Mouse (Mus musculus) limb, embryonic 13.5 days (tissue): ENCODE data around the gene Hfe2. TPM values are rescaled to one million over a fixed set of nuclear protein-coding genes. Genes with fewer than 3 reads are reported as not detected.

Experiments used
- ATAC-seq: fragments of 200-750 bp; cut with Nextera tagmentation; 2 replicates; pipeline ENCODE4 v1.8.0; 2017; ENCODE audit warnings: low read depth, moderate number of reproducible peaks, moderate TSS enrichment; ENCODE audit not compliant: low FRiP score
- H3K27ac ChIP-seq: fragments of 300-500 bp; sonication (generic); 2 replicates; pipeline ENCODE4 v1.5.1; 2015; ENCODE audit warnings: inconsistent platforms, mild to moderate bottlenecking, moderate library complexity
- H3K27me3 ChIP-seq: fragments of 300-500 bp; sonication (generic); 2 replicates; pipeline ENCODE4 v1.6.1; 2015; ENCODE audit warnings: mild to moderate bottlenecking, inconsistent platforms
- H3K36me3 ChIP-seq: fragments of 300-500 bp; sonication (generic); 2 replicates; pipeline ENCODE4 v1.6.1; 2015; ENCODE audit warnings: inconsistent platforms, mild to moderate bottlenecking, moderate library complexity
- H3K4me1 ChIP-seq: fragments of 300-500 bp; sonication (generic); 2 replicates; pipeline ENCODE4 v1.6.1; 2015; ENCODE audit warnings: inconsistent platforms
- H3K4me2 ChIP-seq: fragments of 300-500 bp; sonication (generic); replicated peaks from 2 replicates; pipeline ENCODE4 v1.6.1; 2015; ENCODE audit warnings: inconsistent platforms, mild to moderate bottlenecking, moderate library complexity
- H3K4me3 ChIP-seq: fragments of 300-500 bp; sonication (generic); 2 replicates; pipeline ENCODE4 v1.5.1; 2015; ENCODE audit warnings: moderate library complexity, mild to moderate bottlenecking, inconsistent platforms
- H3K9ac ChIP-seq: fragments of 300-500 bp; sonication (generic); 2 replicates; pipeline ENCODE4 v1.6.1; 2015; ENCODE audit warnings: mild to moderate bottlenecking, inconsistent platforms
- H3K9me3 ChIP-seq: fragments of 300-500 bp; sonication (generic); 2 replicates; pipeline ENCODE4 v1.6.1; 2016; ENCODE audit warnings: inconsistent platforms
- WGBS: fragments of 180-500 bp; shearing (Covaris S2); methylation state at CpG from one replicate; pipeline ENCODE4 v1.1.7; 2015; 5-methylcytosine and 5-hydroxymethylcytosine counted together
- polyA plus RNA-seq: library from polyadenylated mRNA; unstranded; fragments of >200 nt; fragmentation: Nextera tagmentation; extraction: Ambion mirVana; gene quantifications from 2 replicates; pipeline ENCODE4 v1.2.1, GENCODE M21; 2015

Hfe2 gene
- polyA plus RNA-seq, 1 experiment from 2014 or later = 10.6 TPM

GRCm38 (mm10) chr3:96571896-96572698 is 47.1 kb downstream of the Hfe2 start:
- WGBS = 73% methylated on average over 16 of the region's 16 CpGs
- H3K27ac ChIP-seq = no peak overlapping the region

GRCm38 (mm10) chr3:96573611-96574511 is 48.9 kb downstream of the Hfe2 start:
- no peak overlapping the region for H3K9ac ChIP-seq
- no peak for ATAC-seq
- H3K9me3 ChIP-seq = no peaks in the 10 kb centered on the region
- H3K27ac ChIP-seq = no peak overlapping the region
- no peak overlapping the region for H3K4me2 ChIP-seq
- 0 out of 2 replicates have a peak, but pooled peaks cover 4% of the 10 kb centered on the region for H3K36me3 ChIP-seq
- WGBS = 76% methylated on average over 18 of the region's 19 CpGs
- H3K4me3 ChIP-seq = no peak overlapping the region
- peaks cover 19% of the 10 kb centered on the region for H3K4me1 ChIP-seq
- no peaks in the 10 kb centered on the region for H3K27me3 ChIP-seq

More at GRCm38 (mm10) chr3:96571896-96572698, 47.1 kb downstream of the Hfe2 start:
- Histone ChIP-seq H3K9me3 (no peaks in the 10 kb centered on the region), H3K4me1 (peaks cover 16% of the 10 kb centered on the region), H3K4me2 (no peak overlapping the region), H3K4me3 (no peak overlapping the region), H3K27me3 (no peaks in the 10 kb centered on the region), H3K9ac (no peak overlapping the region), H3K36me3 (no peaks in the 10 kb centered on the region)
- no peak for ATAC-seq

GRCm38 (mm10) chr3:96575272-96575984 is 50.5 kb downstream of the Hfe2 start:
- no peak overlapping the region for H3K9ac ChIP-seq
- H3K27me3 ChIP-seq = no peaks in the 10 kb centered on the region
- H3K4me1 ChIP-seq = peaks cover 25% of the 10 kb centered on the region
- WGBS = 90% methylated on average over 8 of the region's 8 CpGs
- H3K36me3 ChIP-seq = peaks cover 4% of the 10 kb centered on the region; the same call in 1 of the 2 replicates
- H3K4me2 ChIP-seq = no peak overlapping the region
- ATAC-seq = no peak
- no peak overlapping the region for H3K27ac ChIP-seq
- no peaks in the 10 kb centered on the region for H3K9me3 ChIP-seq
- H3K4me3 ChIP-seq = no peak overlapping the region

GRCm38 (mm10) chr3:96576005-96576658 is 51.2 kb downstream of the Hfe2 start:
- ATAC-seq = peak; percentile 25; the same call in 1 of the 2 replicates
- H3K4me1 ChIP-seq = peaks cover 28% of the 10 kb centered on the region
- no peaks in the 10 kb centered on the region for H3K27me3 ChIP-seq
- peak overlapping the region; percentile 69; the same call in 1 of the 2 replicates for H3K27ac ChIP-seq
- H3K9ac ChIP-seq = no peak overlapping the region
- H3K36me3 ChIP-seq = peaks cover 4% of the 10 kb centered on the region; the same call in 1 of the 2 replicates
- peak overlapping the region; percentile 15 for H3K4me3 ChIP-seq
- peak overlapping the region; percentile 53 for H3K4me2 ChIP-seq
- WGBS = 42% methylated on average over 14 of the region's 14 CpGs
- H3K9me3 ChIP-seq = no peaks in the 10 kb centered on the region

GRCm38 (mm10) chr3:96576690-96577541 is 51.9 kb downstream of the Hfe2 start, which contains the start of gene Gm16253:
TSS of gene Gm16253 (plus strand) at chr3:96576984.
- H3K9ac ChIP-seq = peak within 1 kb of the TSS; percentile 19; the same call in 1 of the 2 replicates
- peak; percentile 88 for ATAC-seq

GRCm38 (mm10) chr3:96577566-96577965 is 52.6 kb downstream of the Hfe2 start:
- Histone ChIP-seq H3K9ac (peak overlapping the region; percentile 10; the same call in 1 of the 2 replicates), H3K4me1 (peaks cover 28% of the 10 kb centered on the region), H3K36me3 (peaks cover 4% of the 10 kb centered on the region; the same call in 1 of the 2 replicates), H3K27me3 (no peaks in the 10 kb centered on the region), H3K9me3 (no peaks in the 10 kb centered on the region), H3K4me3 (no peak overlapping the region), H3K27ac (peak overlapping the region; percentile 69; the same call in 1 of the 2 replicates), H3K4me2 (no peak overlapping the region; the same call in 1 of the 2 replicates)
- no peak for ATAC-seq
- 78% methylated on average over 4 of the region's 4 CpGs for WGBS

More at GRCm38 (mm10) chr3:96576690-96577541, 51.9 kb downstream of the Hfe2 start, which contains the start of gene Gm16253:
- Histone ChIP-seq H3K27ac (peak within 1 kb of the TSS; percentile 69), H3K27me3 (no peaks in the 10 kb centered on the region), H3K36me3 (peaks cover 4% of the 10 kb centered on the region; the same call in 1 of the 2 replicates), H3K4me1 (peaks cover 28% of the 10 kb centered on the region), H3K4me2 (peak within 1 kb of the TSS; percentile 53), H3K4me3 (peak within 1 kb of the TSS; percentile 15), H3K9me3 (no peaks in the 10 kb centered on the region)
- 28% methylated on average over 17 of the region's 17 CpGs for WGBS

Other genes starting within 250 kb of the Hfe2 start
- gene Fcgr1, start 231.2 kb upstream of the Hfe2 start, polyA plus RNA-seq = 1.7 TPM in 2 replicates
- not detected in 2 replicates for gene BC107364, start 72.9 kb upstream of the Hfe2 start, polyA plus RNA-seq
- gene Txnip, start 32.8 kb downstream of the Hfe2 start, polyA plus RNA-seq = 103 and 105 TPM in 2 replicates
- 1.3 and 1.5 TPM in 2 replicates for gene Gm16253, start 51.8 kb downstream of the Hfe2 start, polyA plus RNA-seq
- gene Polr3gl, start 69.0 kb downstream of the Hfe2 start, polyA plus RNA-seq = 48.8 and 55.6 TPM in 2 replicates
- gene Ankrd34a, start 71.5 kb downstream of the Hfe2 start, polyA plus RNA-seq = 3.0 and 3.1 TPM in 2 replicates
- 8.4 and 8.7 TPM in 2 replicates for gene Lix1l, start 76.0 kb downstream of the Hfe2 start, polyA plus RNA-seq
- gene Rbm8a, start 104.8 kb downstream of the Hfe2 start, polyA plus RNA-seq = 156 and 157 TPM in 2 replicates
- gene Pex11b, start 110.2 kb downstream of the Hfe2 start, polyA plus RNA-seq = 61.8 and 63.3 TPM in 2 replicates
- 0.23 TPM in 2 replicates for gene Gm42957, start 110.3 kb downstream of the Hfe2 start, polyA plus RNA-seq
- gene Itga10, start 120.4 kb downstream of the Hfe2 start, polyA plus RNA-seq = 2.1 and 3.1 TPM in 2 replicates
- 0.87 and 1.2 TPM in 2 replicates for gene Ankrd35, start 145.0 kb downstream of the Hfe2 start, polyA plus RNA-seq
- 77.7 and 83.3 TPM in 2 replicates for gene Pias3, start 171.2 kb downstream of the Hfe2 start, polyA plus RNA-seq
- 13.8 TPM in 2 replicates for gene Nudt17, start 183.4 kb downstream of the Hfe2 start, polyA plus RNA-seq
- 33.5 and 36.4 TPM in 2 replicates for gene Polr3c, start 202.5 kb downstream of the Hfe2 start, polyA plus RNA-seq
- 53.0 and 53.1 TPM in 2 replicates for gene Rnf115, start 202.5 kb downstream of the Hfe2 start, polyA plus RNA-seq